In genomic region chr6:34754448-34754847, GRCm38 (mm10) we compare ENCODE assay signal across 7 mouse cellular contexts. TPM values are rescaled to one million over a fixed set of nuclear protein-coding genes. Genes with fewer than 3 reads are reported as not detected.
A peak's percentile ranks its signal among the peaks of the same experiment; 100 is the strongest.
DNase-seq lines count a peak whose midpoint lies in the region; ATAC-seq and TF ChIP-seq lines count a peak whose summit lies in the region.

No protein-coding gene starts in this region.

- no peaks in the 10 kb centered on the region for H3K27me3 ChIP-seq in hindbrain, embryonic 11.5 days (ENCODE audit: control insufficient read depth, insufficient read depth, low read length)

- TF ChIP-seq CTCF in layer of hippocampus, adult 2 months (conservative IDR thresholded peaks at IDR 0.05): peak; percentile 87

- no peak overlapping the region for H3K9ac ChIP-seq in hindbrain, embryonic 11.5 days (ENCODE audit: low read depth, low read length)

- no peaks in the 10 kb centered on the region for H3K36me3 ChIP-seq in hindbrain, embryonic 11.5 days (ENCODE audit: control insufficient read depth, insufficient read depth, low read length)

- no peaks in the 10 kb centered on the region for H3K4me1 ChIP-seq in hindbrain, embryonic 11.5 days (replicated peaks; ENCODE audit: control insufficient read depth, insufficient read depth, low read length)

- WGBS in hindbrain, embryonic 11.5 days: 45% methylated on average over 5 of the region's 5 CpGs

- DNase-seq in Muller cell, postnatal 12 days (ENCODE audit: inconsistent ontology term): peak; percentile 55
- peak; percentile 33 for DNase-seq in cerebellum, adult 11 months
- DNase-seq in hindbrain, embryonic 11.5 days (ENCODE audit: low spot score): peak; percentile 67
- DNase-seq in layer of hippocampus, adult 2 months (ENCODE audit: low spot score in 2 of 2): peak; percentile 57 to 68
- DNase-seq in lung, postnatal 10 days: peak; percentile 80
- peak; percentile 65 to 73 for DNase-seq in right cerebral cortex, postnatal 10 days (ENCODE audit: low spot score in 2 of 2)

- ATAC-seq in frontal cortex, adult (ENCODE audit: low TSS enrichment): peak; percentile 96
- ATAC-seq in hindbrain, embryonic 11.5 days (ENCODE audit: low FRiP score): no peak

- H3K9me3 ChIP-seq in hindbrain, embryonic 11.5 days (ENCODE audit: control insufficient read depth, low read length): no peaks in the 10 kb centered on the region

- H3K27ac ChIP-seq in hindbrain, embryonic 11.5 days (ENCODE audit: low read depth, low read length): no peak overlapping the region
- H3K27ac ChIP-seq in layer of hippocampus, adult 2 months: no peak overlapping the region

- H3K4me2 ChIP-seq in hindbrain, embryonic 11.5 days (replicated peaks; ENCODE audit: low read depth, low read length): no peak overlapping the region

- H3K4me3 ChIP-seq in hindbrain, embryonic 11.5 days (ENCODE audit: low read depth, low read length): no peak overlapping the region
- no peak overlapping the region for H3K4me3 ChIP-seq in layer of hippocampus, adult 2 months

RNA-seq across cellular contexts. Expression of gene Agbl3, which starts 25.8 kb away (rescaled TPM):
- 7.1 TPM in 2 replicates for polyA plus RNA-seq in hindbrain, embryonic 11.5 days (2014; fragmentation: Nextera tagmentation; extraction: Ambion mirVana)
- 10 to 100 TPM; 16.2 to 16.9 TPM for total RNA-seq in layer of hippocampus, adult 2 months (2021)
